Mouse (Mus musculus) MEL (cell line): Measurements from ENCODE around the gene Fgfbp3. TPM values are rescaled to one million over a fixed set of nuclear protein-coding genes. Genes with fewer than 3 reads are reported as not detected.

Experiments
- DNase-seq: peaks from one replicate; pipeline ENCODE4 v3.0.0; 2011; ENCODE audit warnings: low read depth, low spot score
- H3K27ac ChIP-seq: 2 replicates; pipeline ENCODE4 v1.5.1; 2012; ENCODE audit warnings: low read depth, mild to moderate bottlenecking, control low read depth, low read length, moderate library complexity; ENCODE audit not compliant: control insufficient read depth
- H3K27me3 ChIP-seq, 2 experiments: fragments of 150-350 bp in 1 of 2; sonication (generic) in 1 of 2; 2 replicates each; pipeline ENCODE4 v1.6.1; 2012; ENCODE audit warnings: low read length in 2 of 2, mild to moderate bottlenecking in 2 of 2, improper control_type of control experiment in 1 of 2, moderate library complexity in 1 of 2; ENCODE audit not compliant: insufficient read depth in 2 of 2, control insufficient read depth in 1 of 2
- H3K36me3 ChIP-seq, 2 experiments: 2 replicates each; pipeline ENCODE4 v1.6.1; 2012 to 2014; ENCODE audit warnings: low read length in 2 of 2, improper control_type of control experiment in 1 of 2, inconsistent platforms in 1 of 2, mild to moderate bottlenecking in 1 of 2; ENCODE audit not compliant: insufficient read depth in 2 of 2, control insufficient read depth in 1 of 2
- H3K4me1 ChIP-seq, 2 experiments: fragments of 150-350 bp in 1 of 2; sonication (generic) in 1 of 2; 2 replicates each; pipeline ENCODE4 v1.6.1; 2012; ENCODE audit warnings: low read length in 2 of 2, improper control_type of control experiment in 1 of 2, mild to moderate bottlenecking in 1 of 2; ENCODE audit not compliant: insufficient read depth in 2 of 2, control insufficient read depth in 1 of 2
- H3K4me3 ChIP-seq, 2 experiments: fragments of 150-350 bp in 1 of 2; sonication (generic) in 1 of 2; 2 replicates each; pipeline ENCODE4 v1.5.1; 2012; ENCODE audit warnings: low read depth in 2 of 2, low read length in 2 of 2, mild to moderate bottlenecking in 2 of 2, moderate library complexity in 2 of 2, control low read depth in 1 of 2, improper control_type of control experiment in 1 of 2; ENCODE audit not compliant: control insufficient read depth in 1 of 2, insufficient read depth in 1 of 2
- H3K79me2 ChIP-seq: 2 replicates; pipeline ENCODE4 v1.6.1; 2012; ENCODE audit warnings: mild to moderate bottlenecking, low read length, moderate library complexity; ENCODE audit not compliant: control insufficient read depth, poor library complexity, insufficient read depth
- H3K9ac ChIP-seq: 2 replicates; pipeline ENCODE4 v1.6.1; 2012; ENCODE audit warnings: low read depth, mild to moderate bottlenecking, control low read depth, low read length, moderate library complexity; ENCODE audit not compliant: control insufficient read depth, poor library complexity, severe bottlenecking
- H3K9me3 ChIP-seq: fragments of 150-350 bp; sonication (generic); replicated peaks from 2 replicates; pipeline ENCODE4 v1.6.1; 2012; ENCODE audit warnings: mild to moderate bottlenecking, low read length, improper control_type of control experiment, moderate library complexity; ENCODE audit not compliant: insufficient read depth
- BHLHE40 ChIP-seq: IDR thresholded peaks from 2 replicates; pipeline ENCODE4 v1.6.1; 2012; ENCODE audit warnings: low read depth, mild to moderate bottlenecking, inconsistent platforms, low read length, improper control_type of control experiment, borderline replicate concordance
- CTCF ChIP-seq, 3 experiments: IDR thresholded peaks in 2 of 3; conservative IDR thresholded peaks in 1 of 3; 2 replicates each; pipeline ENCODE4 v1.5.1; 2011 to 2012; ENCODE audit warnings: low read length in 3 of 3, low read depth in 2 of 3, mild to moderate bottlenecking in 2 of 3, improper control_type of control experiment in 1 of 3, inconsistent platforms in 1 of 3, mixed read lengths in 1 of 3, moderate library complexity in 1 of 3; ENCODE audit not compliant: control insufficient read depth in 1 of 3, insufficient read depth in 1 of 3, poor library complexity in 1 of 3, severe bottlenecking in 1 of 3
- HCFC1 ChIP-seq: IDR thresholded peaks from 2 replicates; pipeline ENCODE4 v1.6.1; 2012; ENCODE audit warnings: low read depth, mild to moderate bottlenecking, inconsistent platforms, low read length, improper control_type of control experiment, moderate library complexity
- NRF1 ChIP-seq: IDR thresholded peaks from 2 replicates; pipeline ENCODE4 v1.6.1; 2014; ENCODE audit warnings: low read depth, mild to moderate bottlenecking, inconsistent platforms, low read length, improper control_type of control experiment, moderate library complexity; ENCODE audit not compliant: poor library complexity, insufficient read depth, severe bottlenecking
- POLR2A ChIP-seq, 2 experiments: IDR thresholded peaks; 2 replicates each; pipeline ENCODE4 v1.6.1; 2011 to 2012; ENCODE audit warnings: low read length in 2 of 2, mild to moderate bottlenecking in 2 of 2, control low read depth in 1 of 2, improper control_type of control experiment in 1 of 2, low read depth in 1 of 2, moderate library complexity in 1 of 2; ENCODE audit not compliant: control insufficient read depth in 1 of 2, insufficient read depth in 1 of 2, poor library complexity in 1 of 2
- SIN3A ChIP-seq: IDR thresholded peaks from 2 replicates; pipeline ENCODE4 v1.6.1; 2012; ENCODE audit warnings: low read length, improper control_type of control experiment, inconsistent platforms
- TAL1 ChIP-seq: IDR thresholded peaks from 2 replicates; pipeline ENCODE4 v1.6.1; 2012; ENCODE audit warnings: mild to moderate bottlenecking, inconsistent platforms, low read length, moderate library complexity, mixed read lengths
- TCF12 ChIP-seq: IDR thresholded peaks from 2 replicates; pipeline ENCODE4 v1.6.1; 2014; ENCODE audit warnings: low read depth, mild to moderate bottlenecking, inconsistent platforms, low read length, improper control_type of control experiment, moderate library complexity
- UBTF ChIP-seq: IDR thresholded peaks from 2 replicates; pipeline ENCODE4 v1.6.1; 2012; ENCODE audit warnings: low read depth, mild to moderate bottlenecking, inconsistent platforms, low read length, improper control_type of control experiment, moderate library complexity, borderline replicate concordance; ENCODE audit not compliant: insufficient read depth
- USF2 ChIP-seq, 2 experiments: IDR thresholded peaks; 2 replicates each; pipeline ENCODE4 v1.6.1; 2011 to 2012; ENCODE audit warnings: improper control_type of control experiment in 2 of 2, low read length in 2 of 2, borderline replicate concordance in 1 of 2, inconsistent platforms in 1 of 2, low read depth in 1 of 2, mild to moderate bottlenecking in 1 of 2; ENCODE audit not compliant: insufficient read depth in 1 of 2
- ZNF384 ChIP-seq: IDR thresholded peaks from 2 replicates; pipeline ENCODE4 v1.6.1; 2012; ENCODE audit warnings: low read depth, mild to moderate bottlenecking, inconsistent platforms, low read length, improper control_type of control experiment
- polyA plus RNA-seq, 2 experiments: library from polyadenylated mRNA; stranded (reverse) in 1 of 2; unstranded in 1 of 2; fragments of >175 nt in 1 of 2; fragments of >200 nt in 1 of 2; gene quantifications; 2 replicates each; pipeline versions ENCODE4 v1.2.1 to v1.2.4; 2012; ENCODE audit warnings: low replicate concordance in 2 of 2, low read depth in 1 of 2; ENCODE audit not compliant: insufficient read length in 2 of 2, insufficient read depth in 1 of 2, missing spikeins in 1 of 2
- total RNA-seq: library from RNA; depleted of rRNA; stranded (reverse); fragments of 300-350 nt; gene quantifications from 2 replicates; pipeline ENCODE4 v1.2.3, GENCODE M21; 2012

Fgfbp3 gene
- total and polyA plus RNA-seq, 3 experiments, result 2.6 to 10.0 TPM; not detected in 1

DNA sequence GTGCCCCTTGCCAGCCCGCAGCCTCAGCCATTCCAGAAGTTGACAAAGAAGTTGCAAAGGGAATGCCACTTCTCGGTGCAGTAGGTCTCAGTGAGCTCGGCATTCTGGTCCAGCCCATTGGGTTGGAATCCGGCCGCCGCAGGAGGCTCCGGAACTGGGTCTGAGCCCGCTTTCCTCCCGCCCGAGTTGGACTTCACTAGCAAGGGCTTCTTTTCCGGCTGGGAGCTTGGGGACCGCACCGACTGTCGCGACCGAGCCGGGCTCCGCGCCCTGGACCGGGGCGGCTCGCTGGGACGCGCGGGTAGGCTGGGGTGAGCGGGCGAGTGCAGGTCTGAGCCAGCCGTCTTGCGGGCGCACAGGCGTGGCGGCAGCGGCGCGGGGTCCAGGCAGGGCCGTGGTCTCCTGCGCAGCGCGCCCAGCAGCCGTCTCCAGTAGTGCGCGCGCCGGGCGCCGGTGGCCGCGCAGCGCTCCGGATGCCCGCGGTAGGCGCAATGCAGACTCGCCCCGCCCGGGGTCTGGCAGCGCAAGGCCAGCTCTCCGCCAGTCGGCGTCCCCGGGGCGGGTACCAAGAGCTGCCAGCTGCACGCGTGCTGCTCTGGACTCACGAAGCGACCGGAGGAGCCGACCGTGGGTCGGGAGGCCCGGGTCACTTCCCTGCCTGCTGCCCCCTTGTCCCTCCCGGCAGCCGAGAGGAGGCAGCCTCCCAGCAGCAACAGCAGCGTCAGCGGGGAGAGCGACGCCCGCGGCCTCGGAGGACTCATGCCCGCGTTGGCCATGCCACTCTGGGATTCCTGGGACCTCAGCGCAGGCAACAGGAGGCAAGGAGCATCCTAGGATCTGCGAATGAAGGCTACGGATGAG is 744 bp downstream of the Fgfbp3 start:
- H3K4me1 ChIP-seq, result peaks cover 0 to 3% of the 10 kb centered on the region in 2 experiments; a peak in 1 of 4 replicates
- H3K36me3 ChIP-seq, result peaks cover 0 to 9% of the 10 kb centered on the region in 2 experiments; a peak in 2 of 4 replicates
- peaks cover 9% of the 10 kb centered on the region for H3K79me2 ChIP-seq
- no peaks in the 10 kb centered on the region for H3K27me3 ChIP-seq
- peak overlapping the region; percentile 89 for H3K9ac ChIP-seq
- H3K4me3 ChIP-seq, result peak overlapping the region; percentile 65 to 86
- no peaks in the 10 kb centered on the region for H3K9me3 ChIP-seq
- peak; percentile 97 for TF ChIP-seq UBTF
- TF ChIP-seq NRF1, result peak; percentile 50; the same call in 1 of the 2 replicates
- TF ChIP-seq POLR2A (IDR thresholded peaks at IDR 0.05; ENCODE audit: control insufficient read depth in 1 of 2, insufficient read depth in 1 of 2, low read depth in 1 of 2, low read length in 2 of 2, poor library complexity in 1 of 2), result peak in 1 of 2 experiments; percentile 56; a peak in 2 of 4 replicates
- 0 out of 2 replicates have a peak, but pooled peaks have one; percentile 2 for TF ChIP-seq SIN3A
- TF ChIP-seq ZNF384, result no peak
- TF ChIP-seq CTCF (IDR thresholded peaks at IDR 0.05 in 2 of 3, conservative IDR thresholded peaks at IDR 0.05 in 1 of 3; ENCODE audit: control insufficient read depth in 1 of 3, insufficient read depth in 1 of 3, low read depth in 2 of 3, low read length in 3 of 3, poor library complexity in 1 of 3, severe bottlenecking in 1 of 3), result peak in 2 of 3 experiments; percentile 46 to 71; a peak in 4 of 6 replicates
- peak; percentile 50; the same call in 1 of the 2 replicates for TF ChIP-seq HCFC1
- peak; percentile 8; the same call in 1 of the 2 replicates for TF ChIP-seq TCF12
- TF ChIP-seq USF2 (IDR thresholded peaks at IDR 0.05; ENCODE audit: borderline replicate concordance in 1 of 2, insufficient read depth in 1 of 2, low read depth in 1 of 2, low read length in 2 of 2), result no peak
- peak; percentile 82 for DNase-seq
- peak overlapping the region; percentile 86 for H3K27ac ChIP-seq

DNA sequence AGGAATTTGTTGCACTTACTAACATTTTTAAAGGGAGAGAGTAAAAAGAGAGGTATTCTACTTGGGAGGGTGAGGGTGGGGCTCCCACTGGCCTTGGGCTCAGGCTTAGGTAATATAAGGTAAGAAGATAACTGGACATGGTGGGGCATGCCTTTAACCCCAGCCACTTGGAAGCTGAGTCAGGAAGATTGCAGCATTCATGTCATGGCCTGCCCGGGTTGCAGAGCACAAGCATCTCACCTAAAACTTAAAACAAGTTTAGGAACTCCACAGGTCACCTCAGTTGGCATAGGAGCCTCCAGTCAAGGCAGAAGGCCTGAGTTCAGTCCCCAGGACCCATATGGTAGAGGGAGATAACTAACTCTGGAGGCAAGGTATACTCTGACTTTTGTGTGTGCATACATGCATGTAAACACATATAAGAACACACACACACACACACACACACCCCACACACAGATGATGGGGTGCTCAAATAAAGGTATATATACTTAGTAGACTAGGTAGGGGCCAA is 2.5 kb downstream of the Fgfbp3 start:
- Histone ChIP-seq H3K9ac (no peak overlapping the region), H3K27me3 (no peaks in the 10 kb centered on the region; a peak in 1 of 4 replicates), H3K27ac (no peak overlapping the region), H3K79me2 (peaks cover 9% of the 10 kb centered on the region), H3K4me1 (peaks cover 0 to 3% of the 10 kb centered on the region in 2 experiments; a peak in 1 of 4 replicates), H3K4me3 (no peak overlapping the region), H3K36me3 (peaks cover 0 to 9% of the 10 kb centered on the region in 2 experiments; a peak in 2 of 4 replicates), H3K9me3 (no peaks in the 10 kb centered on the region)
- no peak for DNase-seq
- TF ChIP-seq TAL1, result peak; percentile 31; the same call in 1 of the 2 replicates
- no peak for TF ChIP-seq BHLHE40
